In the genomic region with DNA sequence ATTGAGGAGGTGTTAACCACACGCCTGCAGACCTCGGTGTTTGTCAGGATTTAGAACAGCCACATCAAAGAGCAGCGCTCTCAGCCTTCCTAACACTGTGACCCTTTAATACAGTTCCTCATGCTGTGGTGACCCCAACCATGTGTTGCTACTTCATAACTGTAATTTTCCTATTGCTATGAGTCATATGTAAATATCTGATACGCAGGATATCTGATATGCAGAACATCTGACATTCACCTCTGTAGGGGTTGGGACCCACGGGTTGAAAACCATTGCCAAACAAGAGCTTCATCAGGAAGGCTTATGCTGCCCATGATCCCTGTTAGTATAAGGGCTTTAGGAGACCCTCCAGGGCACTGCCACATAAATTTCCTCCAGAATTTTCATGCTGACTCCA, we compare ENCODE assay signal across 25 mouse cellular contexts.
DNase-seq lines count a peak whose midpoint lies in the region; ATAC-seq lines count a peak whose summit lies in the region.
"Had no signal": no experiment of that assay in that cellular context is flagged by ENCODE, and none has a peak within 500 bp of the region (broad histone marks: within the 10 kb centered on the region; RNA-seq: fewer than 3 reads in every experiment).

No protein-coding gene starts in this region.

- H3K4me3 ChIP-seq in limb, embryonic 10.5 days: no peak overlapping the region
- H3K4me3 ChIP-seq: embryonic facial prominence, embryonic 12.5 days; embryonic facial prominence, embryonic 15.5 days; heart, adult 2 months; heart, embryonic 10.5 days; heart, embryonic 13.5 days; intestine, embryonic 15.5 days had no signal

- no peaks in the 10 kb centered on the region for H3K27me3 ChIP-seq in limb, embryonic 10.5 days (ENCODE audit: low read depth, poor library complexity, severe bottlenecking)
- H3K27me3 ChIP-seq: embryonic facial prominence, embryonic 12.5 days; embryonic facial prominence, embryonic 15.5 days; intestine, embryonic 15.5 days had no signal

- peaks cover 26% of the 10 kb centered on the region for H3K36me3 ChIP-seq in limb, embryonic 10.5 days
- H3K36me3 ChIP-seq: intestine, embryonic 15.5 days had no signal

- peaks cover 40% of the 10 kb centered on the region for H3K4me1 ChIP-seq in limb, embryonic 10.5 days

- 0 out of 2 replicates have a peak overlapping the region, but pooled peaks have one; percentile 6 for H3K27ac ChIP-seq in limb, embryonic 10.5 days
- H3K27ac ChIP-seq: embryonic facial prominence, embryonic 12.5 days; embryonic facial prominence, embryonic 15.5 days; heart, adult 2 months; heart, embryonic 10.5 days; heart, embryonic 13.5 days; hindbrain, embryonic 14.5 days; hindbrain, postnatal 0 days; intestine, embryonic 15.5 days had no signal

- 65% methylated on average over 5 of the region's 5 CpGs for WGBS in limb, embryonic 10.5 days

- H3K9me3 ChIP-seq in limb, embryonic 10.5 days (replicated peaks): no peaks in the 10 kb centered on the region
- H3K9me3 ChIP-seq: embryonic facial prominence, embryonic 12.5 days; embryonic facial prominence, embryonic 15.5 days; heart, embryonic 10.5 days; heart, embryonic 13.5 days; intestine, embryonic 15.5 days had no signal

- peak; percentile 13 for DNase-seq in 416B (ENCODE audit: low read depth)
- peak; percentile 22 for DNase-seq in CD4-positive, CD25-positive, alpha-beta regulatory T cell, adult 2 months (ENCODE audit: low read depth, low spot score)
- no peak for DNase-seq in limb, embryonic 10.5 days (ENCODE audit: low spot score)
- DNase-seq in spleen, postnatal 36 days (ENCODE audit: low spot score in 2 of 2): no peak
- no peak for DNase-seq in neural tube, embryonic 10.5 days (ENCODE audit: extremely low spot score, low spot score)
- no peak for DNase-seq in heart, adult 11 months
- DNase-seq: adrenal gland, postnatal 14 days; cerebellum, adult 11 months; cerebellum, adult 2 months; cerebellum, adult 9-11 months; cerebellum, postnatal 25 days; forebrain, postnatal 0 days; gastrocnemius, postnatal 25 days; heart, adult 2 months; heart, postnatal 14 days; heart, postnatal 4 days had no signal

- ATAC-seq in activated CD4-positive, CD25-positive, alpha-beta regulatory T cell, adult 4 months: peak; percentile 76
- ATAC-seq: forebrain, embryonic 14.5 days; forebrain, postnatal 0 days; hindbrain, postnatal 0 days; intestine, embryonic 15.5 days had no signal

Comparison
In these comparisons a context has a peak if more than half of its experiments do, and no peak if none do; other contexts are left out.
1. DNase-seq: peak in 416B (single experiment) and CD4-positive, CD25-positive, alpha-beta regulatory T cell, adult 2 months (single experiment); none in limb, embryonic 10.5 days (single experiment), spleen, postnatal 36 days (0 of 2), neural tube, embryonic 10.5 days (single experiment) and heart, adult 11 months (single experiment).